Mouse (Mus musculus): ENCODE results near the gene Lmx1a.

Lmx1a gene

GRCm38 (mm10) chr1:167694731-167695130, 5.7 kb downstream of the Lmx1a start:
- no peak for DNase-seq

GRCm38 (mm10) chr1:167695910-167696459, 6.9 kb downstream of the Lmx1a start:
- no peak for DNase-seq

- DNase-seq = no peak
These were observed 10.7 kb downstream of the Lmx1a start for GRCm38 (mm10) chr1:167699706-167700105.

GRCm38 (mm10) chr1:167700221-167700620, 11.2 kb downstream of the Lmx1a start:
- no peak for DNase-seq

GRCm38 (mm10) chr1:167705527-167705926, 16.5 kb downstream of the Lmx1a start:
- DNase-seq = no peak

GRCm38 (mm10) chr1:167708761-167709160, 19.7 kb downstream of the Lmx1a start:
- DNase-seq = no peak

- DNase-seq = no peak
These were observed 26.8 kb downstream of the Lmx1a start for GRCm38 (mm10) chr1:167715730-167716341.

- no peak for DNase-seq
These were observed 45.4 kb downstream of the Lmx1a start for GRCm38 (mm10) chr1:167734471-167734870.

- DNase-seq = peak; percentile 5
These were observed 47.8 kb downstream of the Lmx1a start for GRCm38 (mm10) chr1:167736793-167737192.

- DNase-seq = no peak
These were observed 50.2 kb downstream of the Lmx1a start for GRCm38 (mm10) chr1:167739286-167739685.

GRCm38 (mm10) chr1:167746676-167747075, 57.6 kb downstream of the Lmx1a start:
- no peak for DNase-seq

- no peak for DNase-seq
These were observed 63.6 kb downstream of the Lmx1a start for GRCm38 (mm10) chr1:167752661-167753060.

- no peak for DNase-seq
These were observed 65.0 kb downstream of the Lmx1a start for GRCm38 (mm10) chr1:167754085-167754484.

GRCm38 (mm10) chr1:167754636-167755522, 65.8 kb downstream of the Lmx1a start:
- DNase-seq = no peak

GRCm38 (mm10) chr1:167758208-167758607, 69.2 kb downstream of the Lmx1a start:
- no peak for DNase-seq

GRCm38 (mm10) chr1:167760307-167760706, 71.3 kb downstream of the Lmx1a start:
- no peak for DNase-seq

GRCm38 (mm10) chr1:167761785-167762223, 72.8 kb downstream of the Lmx1a start:
- DNase-seq = no peak

- DNase-seq = no peak
These were observed 77.6 kb downstream of the Lmx1a start for GRCm38 (mm10) chr1:167766619-167767018.

GRCm38 (mm10) chr1:167770457-167770856, 81.4 kb downstream of the Lmx1a start:
- no peak for DNase-seq

- peak; percentile 75 for DNase-seq
These were observed 90.9 kb downstream of the Lmx1a start for GRCm38 (mm10) chr1:167779766-167780488.

GRCm38 (mm10) chr1:167781787-167782484, 92.9 kb downstream of the Lmx1a start:
- peak; percentile 35 for DNase-seq

- no peak for DNase-seq
These were observed 95.0 kb downstream of the Lmx1a start for GRCm38 (mm10) chr1:167784067-167784466.
